Mouse (Mus musculus) urinary bladder, postnatal 4 days (tissue): ENCODE measurements at regions not wholly inside any gene's neighbourhood (a gene's known extent, or its start where the extent isn't known, plus 50 kb on each side); places are given as distances from the start of the nearest gene placed in this dataset.

Source experiments
- DNase-seq, 2 experiments: peaks; one replicate each; pipeline ENCODE4 v3.0.0; 2021 to 2022; ENCODE audit warnings: low spot score in 2 of 2

DNA sequence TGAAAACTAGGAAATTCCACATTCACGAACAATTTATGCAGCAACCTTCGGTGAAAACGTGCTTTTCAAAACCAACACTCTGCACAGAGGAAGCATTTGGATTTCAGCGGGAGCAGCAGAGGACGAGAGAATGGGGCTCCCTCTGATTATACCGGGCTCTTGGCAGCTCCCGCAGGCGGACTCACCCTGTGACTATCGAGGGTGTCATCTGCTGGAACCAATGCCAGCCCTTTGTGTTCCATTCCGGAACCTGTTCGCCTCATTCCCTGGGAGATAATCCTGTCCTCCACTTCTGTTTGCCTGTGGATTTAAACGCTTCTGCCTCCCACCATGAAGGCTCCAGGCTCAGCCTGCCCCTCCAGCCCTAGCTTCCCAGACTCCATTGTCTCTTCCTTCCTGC, 77.1 kb downstream of the Utp18 start:
- peak in 1 of 2 experiments; percentile 8 for DNase-seq

DNA sequence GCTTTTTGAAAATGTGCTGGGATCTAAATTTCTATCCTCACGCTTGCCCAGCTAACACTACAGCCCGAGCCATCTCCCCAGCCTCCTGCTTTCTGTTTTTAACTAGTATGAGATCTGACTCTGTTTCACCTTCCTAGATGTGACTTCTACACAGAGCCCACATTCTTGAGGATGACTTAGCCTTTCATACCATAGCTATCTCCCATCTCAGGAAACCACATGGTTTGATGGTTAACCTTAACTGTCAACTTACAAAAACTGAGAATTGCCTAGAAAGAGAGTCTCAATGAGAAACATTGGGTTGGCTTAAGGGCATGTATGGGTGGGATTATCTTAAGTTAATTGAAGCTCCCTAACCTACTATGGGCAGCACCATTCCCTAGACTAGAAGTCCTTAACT, 78.4 kb downstream of the Utp18 start:
- DNase-seq, result peak in 1 of 2 experiments; percentile 4

DNA sequence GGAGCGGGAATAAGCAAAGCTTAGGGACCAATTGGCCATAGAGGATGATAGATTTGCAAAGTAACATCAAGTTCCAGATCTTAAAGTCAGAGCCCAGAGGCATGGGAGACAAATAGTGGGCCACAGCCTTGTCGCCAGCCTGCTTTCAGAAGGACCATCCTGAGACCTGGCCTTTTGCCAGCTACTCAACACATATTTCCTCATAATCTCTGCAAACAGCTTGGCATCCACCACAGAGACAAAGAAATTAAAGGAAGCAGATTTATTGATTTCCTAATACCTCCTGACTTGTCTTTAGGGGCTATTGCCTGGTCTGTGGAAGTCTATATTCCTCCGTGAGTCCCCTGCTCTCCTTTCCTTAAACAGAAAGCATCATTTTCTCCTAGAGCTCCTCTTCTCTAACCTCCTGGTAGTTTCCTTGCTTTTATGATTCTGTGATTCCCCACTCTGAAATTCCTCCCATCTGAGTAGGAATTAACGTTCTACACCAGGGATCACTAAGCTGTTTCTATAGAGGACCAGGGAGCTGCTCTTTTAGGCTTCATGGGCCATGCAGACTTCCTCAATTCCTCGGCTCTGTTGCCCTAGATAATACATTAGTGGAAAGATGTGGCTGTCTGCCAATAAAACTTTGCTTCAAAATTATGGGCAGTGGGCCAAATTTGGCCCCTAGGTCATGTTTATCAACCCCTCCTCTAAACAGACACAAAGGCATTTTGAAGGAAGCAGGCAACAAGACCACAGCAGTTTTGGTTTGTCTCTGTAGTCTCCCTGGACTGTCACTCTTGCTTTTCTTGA, 114.2 kb downstream of the Utp18 start:
- DNase-seq, result no peak

DNA sequence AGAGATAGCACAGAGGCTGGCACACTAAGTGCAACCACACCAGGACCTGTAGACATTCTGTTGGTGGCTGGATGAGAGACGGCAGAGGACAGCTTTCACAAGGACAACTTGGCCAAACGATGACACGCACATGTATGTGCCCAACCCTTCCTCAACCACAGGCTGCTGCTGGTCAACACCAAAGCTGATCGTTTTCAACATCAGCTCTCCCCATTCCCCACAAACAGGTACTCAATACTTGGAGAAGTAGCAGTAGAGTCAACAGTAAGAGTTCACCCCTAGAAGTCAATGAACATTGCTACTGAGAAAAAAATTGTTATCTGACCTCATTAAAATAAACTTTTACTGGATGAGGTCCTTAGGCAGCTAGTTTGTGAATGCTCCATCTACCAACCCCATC, 119.6 kb downstream of the Utp18 start:
- no peak for DNase-seq

DNA sequence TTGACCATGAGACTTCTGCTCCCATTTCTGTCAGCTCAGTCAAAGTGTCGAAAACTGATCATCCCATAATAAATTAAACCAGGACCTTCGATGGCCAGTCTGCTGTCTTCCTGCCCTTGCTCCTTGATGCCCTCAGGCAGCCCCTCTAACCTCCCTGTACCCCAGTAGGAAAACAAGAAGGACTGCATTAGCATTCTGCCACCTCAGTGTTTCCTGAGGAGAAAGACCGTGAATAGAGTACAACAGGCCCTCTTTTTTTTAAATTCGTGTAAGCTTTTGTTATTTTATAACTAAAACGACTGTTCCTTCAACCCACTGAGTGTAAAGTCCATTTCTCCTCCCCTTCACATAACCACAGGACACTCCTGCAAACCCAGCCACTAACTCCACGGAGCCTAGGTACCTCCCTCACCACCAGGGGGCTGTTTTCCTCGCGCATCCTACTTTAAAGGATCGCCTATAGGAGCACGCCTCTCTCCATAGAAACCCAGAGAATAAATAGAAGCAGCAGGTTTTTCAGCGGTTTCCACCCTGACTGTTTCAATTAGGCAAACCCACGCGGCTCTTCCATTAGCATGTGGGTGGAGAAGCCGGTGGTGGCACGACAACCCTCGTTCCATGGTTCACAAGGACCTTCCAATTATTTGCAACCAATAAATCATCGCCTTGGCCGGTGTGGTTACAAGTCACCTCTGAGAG, 122.6 kb downstream of the Utp18 start:
- DNase-seq, result no peak

DNA sequence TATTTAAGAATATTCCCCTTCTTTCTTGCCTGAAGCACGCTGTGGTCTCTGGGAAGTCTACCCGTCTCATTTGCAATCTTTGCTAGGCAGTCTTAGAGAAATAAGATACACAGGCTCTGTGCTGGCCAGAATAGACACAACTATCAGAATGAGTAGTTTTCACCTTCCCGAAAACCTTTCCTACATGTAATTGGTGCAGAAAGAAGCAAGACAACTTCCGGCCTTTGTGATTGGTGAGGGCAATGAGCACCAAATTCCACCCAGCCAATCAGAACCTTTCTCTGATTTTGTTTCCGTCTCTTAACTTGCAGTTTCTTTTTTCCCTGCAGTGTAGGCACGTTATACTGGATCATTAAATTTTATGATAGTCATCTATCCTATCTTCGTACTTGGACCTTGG, 127.7 kb downstream of the Utp18 start:
- no peak for DNase-seq

DNA sequence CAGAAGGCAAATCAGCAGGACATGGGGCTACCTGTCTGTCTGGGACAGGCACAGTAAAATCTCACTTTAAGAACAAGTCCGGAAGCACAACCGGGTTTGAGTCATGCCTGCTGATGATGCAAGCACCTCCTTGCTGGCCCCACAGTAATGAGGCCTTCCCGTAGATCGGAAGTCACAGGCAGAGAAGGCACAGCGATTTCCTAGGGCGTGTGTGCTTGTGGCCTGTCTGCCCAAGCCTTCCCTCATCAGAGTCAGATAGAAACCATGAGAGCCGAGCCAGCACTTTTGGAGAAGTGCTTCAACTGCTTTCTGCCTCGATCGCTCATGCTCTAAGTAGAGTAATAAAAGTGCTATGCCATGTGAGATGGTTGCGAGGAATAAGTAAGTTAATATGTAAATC, 148.9 kb downstream of the Utp18 start:
- DNase-seq, result no peak

DNA sequence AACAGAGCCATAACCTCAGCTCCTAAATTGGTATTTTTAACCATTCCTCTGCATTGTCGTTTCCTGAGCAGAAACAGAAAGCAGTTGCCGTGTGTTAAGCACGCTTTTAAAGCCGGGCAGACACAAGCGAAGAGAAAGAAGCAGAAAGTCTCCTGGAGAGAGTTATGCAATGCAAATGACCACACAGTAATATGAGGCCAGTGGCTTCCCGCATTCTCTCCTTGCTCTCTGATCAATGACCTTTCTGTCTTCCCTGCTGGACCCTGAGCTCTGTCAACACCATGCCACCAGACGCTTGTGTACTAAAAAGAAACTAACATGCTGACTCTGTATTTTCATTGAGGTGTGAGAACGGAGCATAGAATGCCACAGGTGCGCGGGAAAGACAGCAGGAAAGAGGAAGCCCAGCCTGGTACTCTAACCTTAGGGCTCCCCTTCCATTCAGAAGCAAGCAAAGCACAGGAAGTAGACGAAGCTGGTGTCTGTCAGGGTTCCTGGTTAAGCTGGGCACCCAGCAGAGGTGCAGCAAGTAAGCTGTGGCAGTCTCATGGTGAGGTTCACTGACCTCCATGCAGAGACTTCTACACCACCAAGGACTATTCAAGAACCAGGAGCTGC, 151.9 kb downstream of the Utp18 start:
- no peak for DNase-seq

DNA sequence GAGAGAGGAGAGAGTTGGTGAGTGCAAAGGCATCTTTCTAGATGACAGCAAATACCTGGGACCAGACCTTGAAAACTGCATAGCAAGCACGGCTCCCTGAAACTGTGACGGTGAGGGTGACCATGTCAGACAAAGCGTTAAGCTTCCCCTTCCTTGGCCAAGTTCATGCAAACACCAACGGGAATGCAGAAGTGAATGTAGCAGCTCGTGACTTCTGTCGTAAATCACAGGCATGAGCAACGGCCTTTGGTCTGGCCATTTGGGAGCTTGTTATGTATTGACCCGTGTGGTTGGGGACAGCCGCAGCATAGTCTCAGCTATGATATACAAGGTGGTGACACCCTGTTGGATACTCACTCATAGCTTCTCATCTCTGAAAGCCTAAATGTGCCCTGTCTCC, 156.4 kb downstream of the Utp18 start:
- no peak for DNase-seq

DNA sequence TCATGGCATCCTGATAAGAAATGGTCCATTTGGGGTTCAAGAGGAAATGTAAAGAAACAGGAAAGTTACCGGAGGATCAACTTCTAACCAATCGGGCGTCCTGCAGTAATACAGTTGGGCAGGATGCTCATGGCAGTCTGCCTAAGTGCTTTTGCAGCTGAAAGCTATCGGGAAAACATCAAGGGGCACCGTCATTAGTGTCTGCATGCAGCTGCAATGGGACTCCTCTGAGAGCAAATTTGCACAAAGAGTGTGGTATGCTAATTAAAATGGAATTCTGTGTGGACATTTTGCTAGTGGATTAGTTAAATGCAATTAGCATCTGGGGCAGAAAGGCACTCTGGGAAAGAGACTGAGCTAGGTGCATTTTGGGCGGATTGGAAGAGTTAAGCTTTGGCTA, 160.3 kb downstream of the Utp18 start:
- no peak for DNase-seq

DNA sequence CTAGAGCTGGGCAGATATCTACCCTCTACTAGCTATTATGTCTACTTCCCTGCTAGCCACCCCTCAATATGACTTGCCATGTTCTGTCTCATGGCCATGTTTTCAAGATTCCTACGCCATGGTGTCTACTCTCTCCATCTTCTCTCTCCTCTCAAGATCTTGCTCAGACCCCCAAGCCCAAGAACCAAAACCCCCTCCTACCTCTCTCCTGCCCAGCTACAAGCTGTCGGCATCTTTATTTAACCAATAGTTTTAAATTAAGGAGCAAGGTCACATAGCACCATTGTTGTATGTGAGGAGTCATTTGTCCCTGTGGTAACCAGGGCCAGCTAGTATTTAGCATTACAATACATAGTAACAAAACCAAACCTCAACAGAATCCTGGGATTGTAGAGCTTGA, 166.4 kb downstream of the Utp18 start:
- no peak for DNase-seq

DNA sequence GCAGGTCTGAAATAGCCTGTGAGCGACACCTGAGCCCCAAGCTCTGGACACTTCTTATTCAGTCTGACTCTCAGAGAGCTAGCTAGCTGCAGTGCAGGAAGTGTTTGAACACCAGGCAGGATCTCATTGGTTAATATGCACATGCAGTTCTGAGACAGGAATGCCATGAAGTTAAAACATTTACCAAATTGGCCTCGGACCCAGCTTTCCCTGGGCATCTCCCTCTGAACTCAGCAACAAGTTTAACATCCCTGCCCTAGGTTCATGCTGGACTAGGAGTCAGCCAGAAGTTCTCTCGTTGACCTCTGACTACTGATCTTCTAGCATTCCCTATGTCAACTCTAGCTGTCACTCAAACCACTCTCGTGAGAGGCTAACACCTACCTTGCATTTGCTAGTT, 175.9 kb downstream of the Utp18 start:
- DNase-seq, result no peak

DNA sequence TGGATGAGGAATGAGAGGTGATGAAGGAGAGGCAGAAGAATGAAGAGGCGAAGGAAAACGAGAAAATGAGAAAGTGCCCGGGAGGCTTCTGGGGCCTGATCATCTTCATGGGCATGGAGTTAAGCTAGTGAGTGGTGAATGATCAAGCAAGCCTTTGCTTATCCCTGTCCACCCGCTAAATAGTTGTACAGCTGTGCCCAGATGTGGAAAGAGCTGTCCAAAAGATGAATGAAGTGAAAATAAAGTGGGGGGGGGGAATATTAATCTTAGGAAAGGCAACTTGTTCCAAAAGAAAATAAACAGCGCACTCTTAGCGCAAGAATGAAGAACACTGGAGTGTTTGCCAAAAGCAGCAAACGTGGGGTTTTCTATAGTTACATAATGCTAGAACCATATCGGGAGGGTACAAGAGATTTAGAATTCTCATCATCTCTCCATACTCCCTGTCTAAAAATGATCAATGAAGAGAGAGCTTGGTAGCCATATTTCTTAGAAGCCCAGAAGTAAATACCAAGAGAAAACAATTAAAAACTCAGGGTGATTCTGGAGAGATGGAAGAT, 188.5 kb downstream of the Utp18 start:
- no peak for DNase-seq

DNA sequence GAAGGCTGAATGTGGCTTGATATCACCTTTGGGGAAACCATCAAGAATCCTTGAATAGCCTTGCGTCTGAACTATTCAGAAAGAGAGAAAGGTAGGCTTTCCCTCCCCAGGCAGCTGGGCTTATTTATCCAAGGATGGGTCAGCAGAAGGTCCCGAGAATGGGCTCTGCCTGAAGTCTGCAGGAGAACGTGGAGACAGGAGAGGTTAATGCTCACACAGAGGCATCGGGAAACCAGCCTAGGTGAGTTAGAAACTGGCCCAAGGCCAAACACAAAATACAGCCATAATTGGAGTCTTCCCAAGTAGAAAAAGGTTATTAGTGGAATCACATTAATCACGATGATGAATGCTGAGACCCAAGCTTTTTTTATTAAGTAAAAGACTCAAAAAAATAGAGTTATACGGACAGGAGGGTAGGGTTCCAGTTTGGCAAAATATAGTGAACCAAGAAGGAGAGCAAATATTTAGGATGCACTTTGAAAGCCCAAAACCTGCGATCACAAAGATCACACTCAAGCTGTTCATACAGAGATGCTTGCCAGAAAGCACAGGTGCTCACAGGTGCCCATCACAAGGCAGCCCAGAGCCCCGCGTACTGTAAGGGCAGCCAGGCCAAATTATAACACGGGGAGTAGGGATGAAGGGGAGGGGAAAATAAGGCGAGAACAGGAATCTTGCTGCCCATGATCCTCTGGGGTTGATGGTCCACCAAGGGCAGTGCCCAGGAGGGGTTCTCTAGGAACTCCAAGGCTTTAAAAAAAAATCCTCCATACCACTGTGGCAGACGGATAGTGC, 189.3 kb downstream of the Utp18 start:
- no peak for DNase-seq

DNA sequence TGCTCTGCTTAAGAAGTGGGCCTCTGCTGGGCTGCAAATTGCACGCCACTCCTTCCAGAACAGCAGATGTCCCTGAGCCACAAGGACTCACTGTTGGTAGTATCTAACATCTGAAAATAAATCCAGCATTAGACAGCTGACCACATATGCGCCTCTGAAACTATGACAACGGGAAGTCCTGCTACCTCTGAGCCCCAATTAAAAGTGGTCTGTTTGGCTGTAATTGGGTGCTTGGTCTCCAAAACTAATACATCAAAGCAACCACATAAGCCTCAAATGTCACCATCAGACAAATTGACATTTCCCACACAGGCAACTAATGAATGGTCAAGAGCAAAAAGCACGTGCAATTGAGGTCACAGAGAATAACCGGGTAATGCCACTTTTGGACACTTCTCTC, 201.9 kb downstream of the Utp18 start:
- no peak for DNase-seq

DNA sequence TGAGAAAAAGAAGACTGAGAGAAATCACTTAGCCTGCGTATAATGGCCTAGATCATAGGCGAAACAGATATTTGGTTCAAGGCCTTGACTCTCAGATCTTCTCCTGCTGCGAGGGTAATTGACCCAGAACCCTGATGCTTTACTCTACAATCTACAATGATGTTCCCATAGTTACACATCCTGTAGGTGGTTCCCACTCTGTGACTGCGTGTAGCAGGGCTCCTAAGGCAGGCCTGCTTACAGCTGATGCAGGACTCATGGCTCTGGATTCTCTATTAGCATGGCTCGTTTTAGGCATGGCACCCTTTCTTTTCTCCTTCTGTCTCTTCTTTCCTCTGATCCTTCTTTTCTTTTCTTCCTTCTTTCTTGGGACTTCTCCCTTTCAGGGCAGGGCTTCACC, 209.3 kb downstream of the Utp18 start:
- DNase-seq, result no peak

DNA sequence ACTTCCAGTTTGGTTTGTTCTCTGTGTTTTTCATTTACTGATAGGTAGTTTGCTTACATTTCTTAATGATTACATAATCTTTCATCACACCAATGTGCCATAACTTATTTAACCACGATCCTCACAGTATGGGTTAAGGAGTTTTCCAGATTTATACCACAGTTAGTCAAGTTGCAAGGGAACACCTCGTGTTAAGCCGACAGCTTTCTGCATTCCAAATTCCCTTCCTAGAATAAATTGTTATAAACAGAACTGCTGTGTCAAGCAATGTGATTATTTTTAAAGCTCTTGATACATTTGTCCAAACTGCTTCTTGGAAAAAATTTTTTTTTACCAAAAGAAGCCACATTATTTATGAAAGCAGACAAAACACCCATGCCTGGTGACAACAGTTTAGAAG, 213.5 kb downstream of the Utp18 start:
- DNase-seq, result no peak

DNA sequence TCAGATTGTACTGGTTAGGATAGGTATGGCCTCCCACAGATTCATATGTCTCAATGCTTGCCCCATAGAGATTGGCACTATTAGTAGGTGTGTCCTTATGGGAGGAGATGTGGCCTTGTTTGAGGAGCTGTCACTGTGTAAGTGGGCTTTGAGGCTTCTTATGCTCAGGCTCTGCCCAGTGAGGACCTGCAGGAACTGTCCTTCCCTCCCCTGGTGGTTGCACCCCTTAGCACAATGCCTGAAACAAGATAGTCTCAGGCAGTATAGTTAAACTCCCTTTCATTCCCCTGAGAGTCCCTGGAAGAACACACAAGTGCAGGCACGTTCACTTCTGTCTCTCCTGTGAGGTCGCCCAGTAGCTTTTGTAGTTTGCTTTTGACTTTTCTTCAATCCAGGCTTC, 223.9 kb downstream of the Utp18 start:
- DNase-seq, result no peak

DNA sequence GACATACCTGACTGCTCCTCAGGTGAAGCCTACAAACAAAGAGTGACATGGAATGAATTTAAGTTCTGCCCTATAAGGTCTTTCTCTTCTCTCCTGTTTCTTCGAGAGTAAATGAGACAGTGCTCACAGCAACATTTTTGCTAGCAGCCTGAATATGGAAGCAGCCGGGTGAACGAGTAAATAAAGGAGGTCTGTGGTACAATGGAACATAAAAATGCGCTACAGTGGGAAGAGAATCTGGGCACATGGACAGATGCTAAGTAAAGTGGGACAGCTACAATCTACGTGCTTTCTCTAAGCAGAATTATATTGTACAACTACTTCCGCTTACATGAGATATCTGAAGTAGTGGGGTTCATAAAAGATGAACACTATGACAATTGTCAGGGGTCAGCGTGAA, 225.2 kb downstream of the Utp18 start:
- no peak for DNase-seq

DNA sequence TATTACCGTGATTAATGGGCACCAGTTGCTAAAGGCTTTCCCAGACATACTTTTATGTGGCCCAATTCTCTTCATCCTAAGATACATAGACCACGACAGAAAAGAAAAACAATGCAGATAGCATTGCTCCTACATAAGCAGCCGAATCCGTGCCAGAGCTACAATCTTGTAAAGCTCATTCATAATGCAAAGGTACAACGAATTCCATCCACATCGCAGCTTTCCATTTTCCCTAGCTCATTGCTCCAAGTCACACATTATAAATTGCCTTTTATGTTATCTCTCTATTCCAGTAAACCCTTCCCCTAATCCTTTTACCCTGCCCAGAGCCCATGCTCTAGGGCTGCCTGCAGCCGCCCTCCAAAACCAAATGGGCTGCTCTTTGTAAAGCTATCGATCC, 226.8 kb downstream of the Utp18 start:
- DNase-seq, result no peak

DNA sequence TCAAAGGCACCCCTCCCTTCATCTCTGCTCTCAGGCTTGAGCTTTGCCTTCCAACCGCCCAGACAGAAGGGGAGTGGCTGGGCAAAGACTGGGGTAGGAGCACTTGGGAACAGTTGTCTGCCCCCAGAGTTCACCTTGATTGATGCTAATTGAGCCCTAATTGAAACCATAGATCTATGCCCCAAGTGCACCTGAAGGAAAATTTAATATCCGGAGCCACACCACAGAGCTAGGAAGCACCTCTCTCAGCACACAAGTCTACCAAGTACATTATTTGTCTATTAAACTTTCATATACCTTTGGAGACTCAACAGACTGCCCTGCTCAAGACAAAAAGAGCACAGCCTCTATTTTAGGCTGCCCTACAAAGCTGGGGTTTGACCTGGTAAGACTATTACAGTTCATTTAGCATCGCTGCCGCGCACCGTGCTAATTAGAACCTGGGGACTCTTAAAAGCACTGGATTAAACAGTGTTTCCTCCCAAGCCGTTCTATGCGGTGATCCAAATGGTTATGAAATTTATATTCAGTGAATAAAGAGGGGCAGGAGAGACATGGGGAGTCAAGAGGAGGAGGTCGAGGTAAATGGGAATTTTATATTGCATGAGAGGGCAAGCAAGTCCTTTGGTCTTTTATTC, 229.8 kb downstream of the Utp18 start:
- DNase-seq, result no peak

DNA sequence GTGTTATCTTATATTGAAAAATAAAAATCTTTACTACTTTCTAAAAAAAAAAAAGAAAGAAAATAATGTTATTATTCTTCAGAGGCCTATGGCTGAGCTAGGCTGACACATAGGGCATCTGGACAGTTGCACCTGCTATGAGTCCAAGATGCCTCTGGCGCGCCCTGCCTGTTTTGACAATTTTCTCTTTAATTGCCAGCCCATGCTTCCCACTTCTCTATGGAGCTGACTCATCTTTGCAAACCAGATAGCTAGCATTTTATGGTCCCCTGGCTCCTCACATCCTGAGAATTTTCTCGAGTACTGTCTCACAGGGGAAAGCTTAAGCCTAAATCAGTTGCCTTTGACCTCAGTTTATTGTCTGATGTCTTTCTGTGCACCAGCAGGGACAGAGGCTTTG, 232.2 kb downstream of the Utp18 start:
- DNase-seq, result no peak
